Mouse (Mus musculus): Measurements from ENCODE around the gene Pde4d. TPM values are rescaled to one million over a fixed set of nuclear protein-coding genes. Genes with fewer than 3 reads are reported as not detected.

The Pde4d gene
- polyA plus RNA-seq, 1 experiment from 2014 or later: 18.6 TPM

DNA sequence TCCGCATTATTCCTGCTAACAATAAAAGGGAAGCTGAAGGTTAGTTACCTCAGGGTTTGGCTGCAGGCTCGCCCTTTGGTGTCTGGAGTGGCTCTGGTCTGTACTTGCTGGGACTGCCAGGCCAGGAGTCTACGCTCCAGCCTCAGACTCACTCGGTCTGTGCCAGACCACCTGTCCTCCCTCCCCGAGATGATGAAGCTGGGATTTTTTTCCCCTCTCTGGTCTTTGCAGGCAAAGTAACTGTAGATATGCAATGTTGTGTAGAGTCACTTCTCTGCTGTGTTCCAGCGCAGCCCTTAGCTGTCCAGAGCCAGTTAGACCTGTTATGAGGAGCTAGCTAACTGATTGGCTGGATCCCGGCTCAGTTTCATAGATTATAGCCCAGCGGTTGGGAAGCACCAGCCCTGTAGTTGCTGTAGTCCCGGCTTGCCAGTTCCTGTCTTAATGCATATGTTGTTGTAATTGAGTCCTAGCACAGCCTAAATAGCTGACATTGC, 48.5 kb downstream of the Pde4d start:
- peak overlapping the region; percentile 16 for H3K27ac ChIP-seq (ENCODE audit: low read depth)
- peak; percentile 65 for DNase-seq (ENCODE audit: low spot score)
- H3K9ac ChIP-seq (ENCODE audit: low read length): 0 out of 2 replicates have a peak overlapping the region, but pooled peaks have one; percentile 3

DNA sequence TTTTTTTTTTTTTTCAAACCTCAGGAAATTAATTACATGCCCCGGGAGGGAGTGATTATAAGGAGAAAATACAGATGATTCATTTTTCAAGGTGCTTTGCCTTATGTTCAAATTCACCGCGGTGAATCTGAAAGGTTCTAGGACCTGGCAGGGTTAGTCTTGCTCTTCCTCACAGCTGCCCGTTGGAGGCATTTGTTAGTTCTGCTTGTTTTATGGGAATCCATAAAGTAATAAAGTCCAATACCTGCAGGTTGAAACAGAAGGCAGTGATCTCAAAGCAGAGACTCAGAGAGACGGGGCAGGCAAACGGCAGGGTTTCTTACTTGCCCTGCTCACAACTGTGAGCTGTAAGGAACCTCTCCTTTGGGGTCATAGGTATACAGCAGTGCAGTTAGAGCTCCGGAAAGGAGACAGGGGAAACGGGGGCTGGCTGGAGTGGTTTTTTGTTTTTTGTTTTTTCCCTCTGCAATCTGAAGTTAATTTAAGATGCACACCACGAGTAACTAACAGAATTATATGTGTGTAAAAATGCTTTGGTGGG, 49.1 kb downstream of the Pde4d start:
- 35% methylated on average over 9 of the region's 9 CpGs for WGBS
- no peaks in the 10 kb centered on the region for H3K27me3 ChIP-seq (replicated peaks; ENCODE audit: control insufficient read depth, insufficient read depth, low read length)
- H3K4me3 ChIP-seq (ENCODE audit: low read depth, low read length): peak overlapping the region; percentile 10; the same call in 1 of the 2 replicates
- H3K4me2 ChIP-seq (ENCODE audit: low read length): peak overlapping the region; percentile 40
- ATAC-seq (replicated peaks; ENCODE audit: low FRiP score, low TSS enrichment, low read depth): peak; percentile 56; the same call in 1 of the 2 replicates
- no peaks in the 10 kb centered on the region for H3K36me3 ChIP-seq (ENCODE audit: control insufficient read depth, insufficient read depth, low read length)
- H3K9me3 ChIP-seq (ENCODE audit: control insufficient read depth, low read length): no peaks in the 10 kb centered on the region
- peak overlapping the region; percentile 16 for H3K27ac ChIP-seq (ENCODE audit: low read depth)
- DNase-seq (ENCODE audit: low spot score): no peak
- H3K9ac ChIP-seq (ENCODE audit: low read length): no peak overlapping the region
- peaks cover 5% of the 10 kb centered on the region; the same call in 1 of the 2 replicates for H3K4me1 ChIP-seq (replicated peaks; ENCODE audit: control insufficient read depth, insufficient read depth, low read length)

More for the DNA sequence above, 48.5 kb downstream of the Pde4d start:
- Histone ChIP-seq H3K4me3 (ENCODE audit: low read depth, low read length) (peak overlapping the region; percentile 10; the same call in 1 of the 2 replicates), H3K4me2 (ENCODE audit: low read length) (peak overlapping the region; percentile 40), H3K27me3 (replicated peaks; ENCODE audit: control insufficient read depth, insufficient read depth, low read length) (no peaks in the 10 kb centered on the region), H3K36me3 (ENCODE audit: control insufficient read depth, insufficient read depth, low read length) (no peaks in the 10 kb centered on the region), H3K9me3 (ENCODE audit: control insufficient read depth, low read length) (no peaks in the 10 kb centered on the region), H3K4me1 (replicated peaks; ENCODE audit: control insufficient read depth, insufficient read depth, low read length) (peaks cover 5% of the 10 kb centered on the region; the same call in 1 of the 2 replicates)
- ATAC-seq (replicated peaks; ENCODE audit: low FRiP score, low TSS enrichment, low read depth): peak; percentile 87
- WGBS: 42% methylated on average over 9 of the region's 9 CpGs

DNA sequence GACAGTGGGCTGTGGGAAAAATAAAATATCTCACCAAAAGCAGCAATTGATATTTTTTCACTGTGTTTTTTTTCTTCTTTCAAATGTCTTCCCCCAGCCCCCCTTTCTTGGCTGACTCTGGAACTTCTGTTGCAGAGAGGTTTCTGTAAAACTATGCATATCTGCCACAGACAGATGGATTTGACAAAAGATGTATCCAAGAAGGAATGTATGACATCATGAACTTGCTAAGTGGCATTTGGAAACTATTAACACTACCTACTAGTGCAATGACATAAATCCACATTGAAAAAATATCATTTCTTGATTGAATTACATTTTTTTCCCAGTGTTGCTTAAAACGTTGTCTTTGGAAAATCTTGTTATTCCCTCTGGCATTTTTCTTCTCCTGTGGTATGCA, 51.6 kb downstream of the Pde4d start:
- Histone ChIP-seq H3K4me1 (replicated peaks; ENCODE audit: control insufficient read depth, insufficient read depth, low read length) (peaks cover 5% of the 10 kb centered on the region; the same call in 1 of the 2 replicates), H3K27me3 (replicated peaks; ENCODE audit: control insufficient read depth, insufficient read depth, low read length) (no peaks in the 10 kb centered on the region), H3K36me3 (ENCODE audit: control insufficient read depth, insufficient read depth, low read length) (no peaks in the 10 kb centered on the region), H3K9ac (ENCODE audit: low read length) (no peak overlapping the region), H3K27ac (ENCODE audit: low read depth) (no peak overlapping the region), H3K9me3 (ENCODE audit: control insufficient read depth, low read length) (no peaks in the 10 kb centered on the region), H3K4me3 (ENCODE audit: low read depth, low read length) (no peak overlapping the region), H3K4me2 (ENCODE audit: low read length) (no peak overlapping the region)
- WGBS: 35% methylated on average over 1 of the region's 1 CpGs
- ATAC-seq (replicated peaks; ENCODE audit: low FRiP score, low TSS enrichment, low read depth) (no peak), DNase-seq (ENCODE audit: low spot score) (no peak)

DNA sequence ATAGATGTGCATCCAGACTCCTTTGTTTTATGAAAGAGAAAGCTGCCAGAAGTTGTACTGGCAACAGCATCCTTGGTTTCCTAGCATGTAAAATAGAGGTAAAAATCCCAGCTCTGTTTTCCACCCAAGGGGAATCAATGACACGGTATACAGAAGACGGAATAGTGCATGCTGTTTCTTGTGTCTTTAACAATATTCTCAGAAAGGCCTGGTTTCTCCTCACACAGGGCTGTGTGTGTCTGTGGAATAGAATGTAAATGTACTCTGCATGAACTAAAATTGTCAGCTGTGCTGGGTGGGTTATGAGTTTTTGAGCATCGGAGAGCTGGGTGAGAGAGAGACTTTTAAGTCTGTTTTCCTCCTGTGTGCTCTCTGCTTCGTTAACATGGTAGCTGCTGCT, 74.8 kb downstream of the Pde4d start:
- Histone ChIP-seq H3K9ac (ENCODE audit: low read length) (no peak overlapping the region), H3K27me3 (replicated peaks; ENCODE audit: control insufficient read depth, insufficient read depth, low read length) (no peaks in the 10 kb centered on the region), H3K4me3 (ENCODE audit: low read depth, low read length) (no peak overlapping the region), H3K4me1 (replicated peaks; ENCODE audit: control insufficient read depth, insufficient read depth, low read length) (no peaks in the 10 kb centered on the region), H3K4me2 (ENCODE audit: low read length) (no peak overlapping the region), H3K36me3 (ENCODE audit: control insufficient read depth, insufficient read depth, low read length) (no peaks in the 10 kb centered on the region), H3K9me3 (ENCODE audit: control insufficient read depth, low read length) (no peaks in the 10 kb centered on the region), H3K27ac (ENCODE audit: low read depth) (no peak overlapping the region)
- WGBS: 79% methylated on average over 4 of the region's 4 CpGs
- DNase-seq (ENCODE audit: low spot score): no peak
- ATAC-seq (replicated peaks; ENCODE audit: low FRiP score, low TSS enrichment, low read depth): no peak

DNA sequence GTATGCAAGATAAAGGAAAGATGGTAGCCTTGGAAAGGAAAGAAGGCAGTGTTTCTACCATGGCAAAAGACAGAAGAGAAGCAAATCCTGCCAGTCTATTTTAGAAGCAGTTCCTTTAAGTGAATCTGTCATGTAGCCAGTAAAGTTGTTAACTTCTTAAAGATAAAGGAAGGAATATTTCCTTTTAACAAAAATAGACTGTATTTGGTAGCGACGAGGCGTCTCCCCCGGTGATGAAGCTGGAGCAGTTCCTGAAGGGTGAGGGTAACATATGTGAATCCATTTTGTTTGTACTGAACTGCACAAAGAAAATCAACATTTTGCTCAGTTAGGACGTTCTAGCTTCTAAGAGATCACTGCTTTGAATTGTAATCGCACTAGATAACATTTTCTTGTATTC, 75.2 kb downstream of the Pde4d start:
- no peaks in the 10 kb centered on the region for H3K27me3 ChIP-seq (replicated peaks; ENCODE audit: control insufficient read depth, insufficient read depth, low read length)
- DNase-seq (ENCODE audit: low spot score): no peak
- H3K36me3 ChIP-seq (ENCODE audit: control insufficient read depth, insufficient read depth, low read length): no peaks in the 10 kb centered on the region
- no peak for ATAC-seq (replicated peaks; ENCODE audit: low FRiP score, low TSS enrichment, low read depth)
- no peak overlapping the region for H3K4me2 ChIP-seq (ENCODE audit: low read length)
- 76% methylated on average over 6 of the region's 6 CpGs for WGBS
- no peak overlapping the region for H3K27ac ChIP-seq (ENCODE audit: low read depth)
- H3K4me3 ChIP-seq (ENCODE audit: low read depth, low read length): no peak overlapping the region
- H3K9ac ChIP-seq (ENCODE audit: low read length): no peak overlapping the region
- no peaks in the 10 kb centered on the region for H3K9me3 ChIP-seq (ENCODE audit: control insufficient read depth, low read length)
- no peaks in the 10 kb centered on the region for H3K4me1 ChIP-seq (replicated peaks; ENCODE audit: control insufficient read depth, insufficient read depth, low read length)

DNA sequence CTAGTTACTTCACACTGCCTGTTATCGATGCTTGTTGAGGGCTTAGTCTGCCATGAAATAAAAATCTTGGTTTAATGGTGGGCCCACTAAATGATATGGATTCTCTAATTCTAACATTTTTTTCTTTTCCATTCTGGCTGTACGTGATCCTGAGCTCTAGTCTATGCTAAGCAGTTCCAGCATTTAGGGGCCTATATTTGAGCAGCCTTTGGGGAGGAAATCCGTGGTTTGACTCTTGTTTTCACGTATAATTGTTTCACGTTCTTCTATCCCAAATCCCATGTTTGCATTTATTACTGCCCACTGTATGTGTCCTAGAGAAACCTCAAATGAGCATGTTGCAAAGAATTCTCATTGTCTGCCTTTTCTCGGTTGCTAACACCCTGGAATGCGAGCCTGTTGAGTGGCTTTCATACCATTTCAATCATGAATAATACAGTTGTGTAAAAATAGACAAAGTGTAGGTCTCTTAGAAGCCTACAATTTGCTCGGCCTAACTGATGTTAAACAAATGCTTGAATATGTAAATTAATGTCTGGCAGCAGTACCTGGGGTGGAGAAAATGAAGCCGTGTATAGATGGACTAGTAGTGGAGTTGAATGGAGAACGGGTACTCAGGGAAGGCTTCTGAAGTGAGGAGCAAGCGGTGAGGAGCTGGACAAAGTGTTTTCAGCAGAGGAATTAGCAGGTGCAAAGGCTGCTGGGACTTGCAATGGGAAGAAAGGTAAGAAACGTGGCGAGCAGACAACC, 76.7 kb downstream of the Pde4d start:
- H3K9me3 ChIP-seq (ENCODE audit: control insufficient read depth, low read length): no peaks in the 10 kb centered on the region
- H3K9ac ChIP-seq (ENCODE audit: low read length): no peak overlapping the region
- no peak overlapping the region for H3K4me2 ChIP-seq (ENCODE audit: low read length)
- H3K36me3 ChIP-seq (ENCODE audit: control insufficient read depth, insufficient read depth, low read length): no peaks in the 10 kb centered on the region
- no peaks in the 10 kb centered on the region for H3K27me3 ChIP-seq (replicated peaks; ENCODE audit: control insufficient read depth, insufficient read depth, low read length)
- no peak overlapping the region for H3K27ac ChIP-seq (ENCODE audit: low read depth)
- DNase-seq (ENCODE audit: low spot score): no peak
- no peak for ATAC-seq (replicated peaks; ENCODE audit: low FRiP score, low TSS enrichment, low read depth)
- no peaks in the 10 kb centered on the region for H3K4me1 ChIP-seq (replicated peaks; ENCODE audit: control insufficient read depth, insufficient read depth, low read length)
- no peak overlapping the region for H3K4me3 ChIP-seq (ENCODE audit: low read depth, low read length)
- 85% methylated on average over 13 of the region's 13 CpGs for WGBS

DNA sequence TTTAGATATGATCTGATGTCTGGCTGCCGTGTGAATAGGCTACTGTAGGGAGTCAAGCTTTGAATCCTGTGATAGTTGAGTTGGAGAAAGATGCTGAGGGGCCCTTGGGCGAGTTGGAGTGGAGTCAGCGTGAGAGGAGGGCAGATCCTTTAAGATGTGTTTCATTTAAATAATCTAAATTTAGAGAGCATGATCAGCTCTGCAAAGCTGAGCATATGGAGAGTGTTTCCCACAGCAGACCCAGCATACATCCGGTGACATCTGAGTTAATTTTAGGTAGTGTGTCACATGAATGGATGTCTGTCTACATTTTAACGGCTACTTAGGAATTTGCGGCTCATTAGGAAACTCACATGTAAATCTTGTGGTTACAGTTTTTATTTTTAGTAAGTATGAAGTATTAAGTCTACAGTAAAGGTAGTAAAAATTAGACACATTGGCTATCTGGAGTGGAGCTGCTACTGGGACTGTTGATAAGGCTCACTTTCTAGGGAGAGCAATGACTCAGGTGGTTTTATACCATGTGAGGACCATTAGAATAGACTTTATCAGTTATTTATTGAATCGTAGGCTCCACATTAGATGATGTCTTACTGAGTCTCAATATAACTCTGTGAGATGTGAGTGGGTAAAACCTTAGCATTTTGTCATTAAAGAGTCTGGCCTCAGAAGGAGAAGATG, 77.5 kb downstream of the Pde4d start:
- ATAC-seq (replicated peaks; ENCODE audit: low FRiP score, low TSS enrichment, low read depth) (no peak), DNase-seq (ENCODE audit: low spot score) (no peak)
- H3K4me2 ChIP-seq (ENCODE audit: low read length): no peak overlapping the region
- no peaks in the 10 kb centered on the region for H3K9me3 ChIP-seq (ENCODE audit: control insufficient read depth, low read length)
- H3K9ac ChIP-seq (ENCODE audit: low read length): no peak overlapping the region
- WGBS: 82% methylated on average over 7 of the region's 7 CpGs
- no peak overlapping the region for H3K27ac ChIP-seq (ENCODE audit: low read depth)
- no peaks in the 10 kb centered on the region for H3K4me1 ChIP-seq (replicated peaks; ENCODE audit: control insufficient read depth, insufficient read depth, low read length)
- H3K4me3 ChIP-seq (ENCODE audit: low read depth, low read length): no peak overlapping the region
- no peaks in the 10 kb centered on the region for H3K27me3 ChIP-seq (replicated peaks; ENCODE audit: control insufficient read depth, insufficient read depth, low read length)
- no peaks in the 10 kb centered on the region for H3K36me3 ChIP-seq (ENCODE audit: control insufficient read depth, insufficient read depth, low read length)

DNA sequence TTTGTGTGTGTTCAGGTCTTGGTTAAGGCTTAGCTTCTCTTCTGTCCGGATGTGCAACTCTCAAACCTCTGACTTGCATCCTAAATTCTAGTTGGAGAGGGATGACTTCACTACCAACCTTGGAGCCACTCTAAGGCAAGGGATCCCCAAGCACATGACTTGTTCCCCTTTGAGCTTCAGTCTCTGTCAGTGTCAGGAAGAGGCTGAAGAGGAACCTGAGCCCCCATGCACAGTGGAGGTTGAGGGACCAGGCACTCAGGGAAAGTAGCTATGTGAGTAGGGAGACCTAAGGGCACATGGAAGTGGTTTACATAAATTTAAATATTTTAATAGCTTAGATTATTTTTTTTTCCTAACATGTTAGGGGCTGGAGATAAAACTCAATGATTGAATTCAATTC, 78.6 kb downstream of the Pde4d start:
- Histone ChIP-seq H3K27ac (ENCODE audit: low read depth) (no peak overlapping the region), H3K4me3 (ENCODE audit: low read depth, low read length) (no peak overlapping the region), H3K9me3 (ENCODE audit: control insufficient read depth, low read length) (no peaks in the 10 kb centered on the region), H3K4me2 (ENCODE audit: low read length) (no peak overlapping the region), H3K4me1 (replicated peaks; ENCODE audit: control insufficient read depth, insufficient read depth, low read length) (no peaks in the 10 kb centered on the region), H3K27me3 (replicated peaks; ENCODE audit: control insufficient read depth, insufficient read depth, low read length) (no peaks in the 10 kb centered on the region), H3K36me3 (ENCODE audit: control insufficient read depth, insufficient read depth, low read length) (no peaks in the 10 kb centered on the region), H3K9ac (ENCODE audit: low read length) (no peak overlapping the region)
- DNase-seq (ENCODE audit: low spot score): no peak
- WGBS: 88% methylated on average over 1 of the region's 1 CpGs
- ATAC-seq (replicated peaks; ENCODE audit: low FRiP score, low TSS enrichment, low read depth): no peak
